Mouse (Mus musculus) cerebellum, postnatal 10 days (tissue): ENCODE measurements around the gene Ptger2.
"Not testable (repeated sequence)": the region's sequence is repeated elsewhere in the genome, so short reads cannot be mapped to it uniquely, and the experiment has no call there.

Experiments
- DNase-seq, 2 experiments: peaks; one replicate each; pipeline ENCODE4 v3.0.0; 2021; ENCODE audit warnings: mixed read lengths in 2 of 2

Ptger2 gene

GRCm38 (mm10) chr14:44987674-44988355, at the start of gene Ptger2:
Gene Ptger2 (plus strand): TSS chr14:44988195.
- not testable (repeated sequence) for DNase-seq

GRCm38 (mm10) chr14:44960746-44961145, 27.2 kb upstream of the Ptger2 start:
- DNase-seq, result no peak

- peak; percentile 77 to 80 for DNase-seq
Measured at GRCm38 (mm10) chr14:44977278-44977677, 10.7 kb upstream of the Ptger2 start.

- peak; percentile 28 to 39 for DNase-seq
Measured at GRCm38 (mm10) chr14:44979887-44980286, 8.1 kb upstream of the Ptger2 start.

- peak; percentile 56 to 69 for DNase-seq
Measured at GRCm38 (mm10) chr14:44981490-44981889, 6.5 kb upstream of the Ptger2 start.

GRCm38 (mm10) chr14:44984106-44984505, 3.9 kb upstream of the Ptger2 start:
- DNase-seq, result no peak

- DNase-seq, result no peak
Measured at GRCm38 (mm10) chr14:44986248-44986647, 1.7 kb upstream of the Ptger2 start.

- DNase-seq, result peak; percentile 25 to 26
Measured at GRCm38 (mm10) chr14:44988456-44989016, 541 bp downstream of the Ptger2 start.

GRCm38 (mm10) chr14:44989017-44989721, 1.2 kb downstream of the Ptger2 start:
- peak; percentile 35 to 40 for DNase-seq

- no peak for DNase-seq
Measured at GRCm38 (mm10) chr14:44989751-44990150, 1.8 kb downstream of the Ptger2 start.

- DNase-seq, result no peak
Measured at GRCm38 (mm10) chr14:44994337-44994736, 6.3 kb downstream of the Ptger2 start.

- DNase-seq, result no peak
Measured at GRCm38 (mm10) chr14:45000086-45000769, 12.2 kb downstream of the Ptger2 start.

- DNase-seq, result no peak
Measured at GRCm38 (mm10) chr14:45005698-45006283, 17.8 kb downstream of the Ptger2 start.

GRCm38 (mm10) chr14:45009242-45009641, 21.2 kb downstream of the Ptger2 start:
- DNase-seq, result no peak

- DNase-seq, result no peak
Measured at GRCm38 (mm10) chr14:45011260-45011659, 23.3 kb downstream of the Ptger2 start.

- no peak for DNase-seq
Measured at GRCm38 (mm10) chr14:45011671-45012070, 23.7 kb downstream of the Ptger2 start.

- DNase-seq, result no peak
Measured at GRCm38 (mm10) chr14:45021551-45021950, 33.6 kb downstream of the Ptger2 start.

GRCm38 (mm10) chr14:45034293-45034692, 46.3 kb downstream of the Ptger2 start:
- no peak for DNase-seq

GRCm38 (mm10) chr14:45036579-45036978, 48.6 kb downstream of the Ptger2 start:
- no peak for DNase-seq

- DNase-seq, result no peak
Measured at GRCm38 (mm10) chr14:45038052-45038451, 50.1 kb downstream of the Ptger2 start.

GRCm38 (mm10) chr14:45040851-45041475, 53.0 kb downstream of the Ptger2 start:
- no peak for DNase-seq

GRCm38 (mm10) chr14:45048128-45048527, 60.1 kb downstream of the Ptger2 start:
- no peak for DNase-seq
